Mouse (Mus musculus) liver, adult (tissue): ENCODE measurements around the gene Csf3.

Experiments
- GATA4 ChIP-seq: IDR thresholded peaks from 2 replicates; pipeline ENCODE4 v1.6.1; 2014; ENCODE audit warnings: mild to moderate bottlenecking, low read length; ENCODE audit not compliant: insufficient replicate concordance

The Csf3 gene

DNA sequence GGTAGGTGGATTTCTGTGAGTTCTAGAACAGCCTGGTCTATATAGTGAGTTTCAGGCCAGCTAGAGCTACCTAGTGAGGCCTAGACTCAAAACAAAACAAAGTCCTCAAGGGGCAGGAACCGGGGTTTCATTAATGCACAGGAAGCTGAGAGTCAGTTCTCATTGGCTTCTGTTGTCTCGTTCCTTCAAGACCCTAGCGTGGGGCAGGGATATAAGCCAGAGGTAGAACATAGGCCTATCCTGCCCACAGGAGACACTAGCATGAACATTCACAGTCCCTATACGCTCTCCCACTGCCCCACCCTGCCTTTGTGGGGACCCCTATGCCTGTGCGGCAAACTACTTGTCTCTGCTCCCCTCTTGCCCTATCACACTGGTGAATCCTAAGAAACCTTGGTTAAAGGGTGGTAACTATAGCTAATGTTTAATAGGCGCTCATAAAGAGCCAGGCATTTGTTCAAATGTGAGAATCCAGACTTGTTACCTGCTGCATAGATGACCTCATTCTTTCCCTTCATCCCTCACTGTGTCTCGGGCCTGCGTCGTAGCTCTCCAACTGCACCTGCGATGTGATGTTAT, 51.6 kb downstream of the Csf3 start:
- no peak for TF ChIP-seq GATA4
